Mouse (Mus musculus) bone marrow, adult 2 months (tissue): ENCODE results near the gene 2410131K14Rik. TPM values are rescaled to one million over a fixed set of nuclear protein-coding genes. Genes with fewer than 3 reads are reported as not detected.

Experiments used
- H3K27ac ChIP-seq: fragments of 200-500 bp; 2 replicates; pipeline ENCODE4 v1.5.1; 2012; ENCODE audit warnings: low read depth, mild to moderate bottlenecking, control low read depth, inconsistent platforms, low read length; ENCODE audit not compliant: control insufficient read depth, poor library complexity, insufficient read depth
- H3K4me1 ChIP-seq: fragments of 200-500 bp; 2 replicates; pipeline ENCODE4 v1.6.1; 2011; ENCODE audit warnings: low read length; ENCODE audit not compliant: control insufficient read depth, insufficient read depth
- H3K4me3 ChIP-seq: fragments of 200-500 bp; replicated peaks from 2 replicates; pipeline ENCODE3; 2011; ENCODE audit warnings: mild to moderate bottlenecking, low read depth, low read length, control low read depth; ENCODE audit not compliant: control insufficient read depth
- CTCF ChIP-seq: fragments of 200-500 bp; IDR thresholded peaks from 2 replicates; pipeline ENCODE4 v1.5.1; 2011; ENCODE audit warnings: low read length, control low read depth; ENCODE audit not compliant: control insufficient read depth, insufficient read depth
- POLR2A ChIP-seq: fragments of 200-500 bp; IDR thresholded peaks from 2 replicates; pipeline ENCODE4 v1.6.1; 2011; ENCODE audit warnings: low read depth, mild to moderate bottlenecking, control low read depth, low read length, borderline replicate concordance; ENCODE audit not compliant: control insufficient read depth
- WGBS: fragments of 180-500 bp; shearing (Covaris S2); methylation state at CpG from one replicate; pipeline ENCODE4 v1.1.7; 2018; 5-methylcytosine and 5-hydroxymethylcytosine counted together
- polyA plus RNA-seq: library from polyadenylated mRNA; stranded (reverse); fragments of >200 nt; gene quantifications from 2 replicates; pipeline ENCODE4 v1.2.4, GENCODE M21; 2011; ENCODE audit warnings: low replicate concordance; ENCODE audit not compliant: missing spikeins, insufficient read depth, insufficient read length

The 2410131K14Rik gene
- polyA plus RNA-seq, 1 experiment = 3.1 TPM

DNA sequence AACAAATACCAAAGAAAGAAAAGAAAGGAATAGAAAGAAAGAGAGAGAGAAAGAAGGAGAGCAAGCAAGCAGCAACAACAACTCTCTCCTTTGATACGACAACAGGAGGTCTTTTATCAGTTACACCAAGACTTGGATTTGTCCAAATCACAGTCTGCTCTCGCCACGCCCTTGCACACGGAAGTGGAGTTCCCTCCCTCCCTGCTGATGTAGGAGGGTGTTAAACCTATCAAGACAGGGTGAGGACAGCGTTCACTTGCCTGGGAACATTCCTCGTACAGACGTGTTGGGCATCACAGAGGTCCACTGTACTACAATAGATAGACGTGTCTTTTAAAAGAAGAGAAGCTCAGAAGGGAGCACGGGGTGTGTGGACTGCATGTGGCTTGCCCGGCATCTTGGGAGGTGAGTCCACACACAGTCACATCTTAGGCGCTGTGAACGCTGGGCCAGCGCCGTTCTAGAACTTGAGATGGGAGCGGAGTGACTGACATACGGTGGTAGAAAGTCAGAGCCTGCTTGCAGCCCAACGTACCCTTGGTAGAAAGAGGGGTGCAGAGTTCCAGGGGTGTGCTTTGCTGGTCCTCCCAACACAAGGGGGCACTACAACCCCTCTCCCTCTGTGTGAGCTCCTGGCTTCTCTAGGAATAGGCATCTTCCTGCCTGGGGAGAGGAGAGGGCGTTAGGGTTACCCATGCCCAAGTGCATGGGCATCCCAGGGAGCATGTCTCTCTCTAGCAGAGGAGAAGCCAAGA, 32.9 kb downstream of the 2410131K14Rik start:
- TF ChIP-seq CTCF (peak; percentile 15; the same call in 1 of the 2 replicates), POLR2A (no peak)
- 84% methylated on average over 18 of the region's 18 CpGs for WGBS
- Histone ChIP-seq H3K4me3 (no peak overlapping the region), H3K27ac (no peak overlapping the region), H3K4me1 (no peaks in the 10 kb centered on the region)

- no peak overlapping the region for H3K27ac ChIP-seq
- no peak overlapping the region for H3K4me3 ChIP-seq
- WGBS = 77% methylated on average over 4 of the region's 4 CpGs
- H3K4me1 ChIP-seq = no peaks in the 10 kb centered on the region
- TF ChIP-seq POLR2A (no peak), CTCF (0 out of 2 replicates have a peak, but pooled peaks have one; percentile 6)
Observed at GRCm38 (mm10) chr5:118291453-118291852, 46.4 kb downstream of the 2410131K14Rik start.

GRCm38 (mm10) chr5:118292476-118292875, 47.4 kb downstream of the 2410131K14Rik start:
- Histone ChIP-seq H3K4me1 (no peaks in the 10 kb centered on the region), H3K4me3 (no peak overlapping the region), H3K27ac (no peak overlapping the region)
- TF ChIP-seq CTCF (no peak), POLR2A (no peak)
- 62% methylated on average over 4 of the region's 4 CpGs for WGBS

DNA sequence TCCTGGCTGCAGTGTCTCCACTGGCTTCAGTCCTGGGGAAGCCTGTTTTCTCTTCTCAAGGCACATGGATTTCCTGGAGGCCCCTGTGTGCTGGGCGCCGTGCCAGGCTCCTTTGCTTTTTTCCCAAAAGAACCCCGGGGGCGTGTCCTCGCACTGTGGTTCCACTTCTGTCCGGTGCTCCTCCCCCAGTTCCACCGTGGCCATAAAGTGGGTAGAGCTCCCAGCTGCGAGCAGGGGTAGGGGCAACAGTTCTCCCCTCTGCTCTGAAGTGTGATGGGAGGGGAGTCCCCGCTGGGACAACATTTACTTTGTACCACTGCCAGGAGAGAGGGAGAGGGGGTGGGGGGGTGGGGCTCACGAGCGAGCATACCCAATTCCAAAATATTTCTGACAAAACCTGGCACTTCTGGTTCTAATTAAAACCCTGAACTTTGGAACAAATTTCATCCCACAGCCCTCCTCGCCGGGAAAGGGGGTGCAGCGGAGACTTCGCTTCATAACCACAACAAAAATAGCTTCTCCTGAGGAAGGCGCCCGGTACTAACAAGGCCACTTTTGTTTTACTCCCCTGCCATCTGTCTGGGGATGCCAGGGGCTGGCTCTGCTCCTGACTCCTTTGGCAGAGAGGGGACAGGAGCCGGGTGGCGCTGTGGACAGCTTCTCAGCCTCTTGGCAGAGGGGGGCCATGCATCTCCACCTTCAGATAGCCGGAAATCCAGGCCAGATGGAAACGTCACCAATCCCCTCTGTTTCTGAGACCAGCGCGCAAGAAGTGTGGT, 49.2 kb downstream of the 2410131K14Rik start:
- H3K27ac ChIP-seq = 0 out of 2 replicates have a peak overlapping the region, but pooled peaks have one; percentile 1
- no peaks in the 10 kb centered on the region for H3K4me1 ChIP-seq
- WGBS = 26% methylated on average over 23 of the region's 23 CpGs
- H3K4me3 ChIP-seq = no peak overlapping the region
- TF ChIP-seq CTCF (no peak), POLR2A (no peak)

GRCm38 (mm10) chr5:118294865-118295258, 49.8 kb downstream of the 2410131K14Rik start:
- 72% methylated on average over 7 of the region's 7 CpGs for WGBS
- no peak overlapping the region for H3K4me3 ChIP-seq
- H3K27ac ChIP-seq = 0 out of 2 replicates have a peak overlapping the region, but pooled peaks have one; percentile 1
- H3K4me1 ChIP-seq = no peaks in the 10 kb centered on the region
- TF ChIP-seq POLR2A = no peak
- TF ChIP-seq CTCF = no peak

GRCm38 (mm10) chr5:118297338-118297746, 52.3 kb downstream of the 2410131K14Rik start:
- Histone ChIP-seq H3K4me3 (no peak overlapping the region), H3K4me1 (no peaks in the 10 kb centered on the region), H3K27ac (no peak overlapping the region)
- 76% methylated on average over 12 of the region's 12 CpGs for WGBS
- TF ChIP-seq CTCF = no peak

GRCm38 (mm10) chr5:118299720-118300400, 54.8 kb downstream of the 2410131K14Rik start:
- H3K4me1 ChIP-seq = peaks cover 2% of the 10 kb centered on the region; the same call in 1 of the 2 replicates
- 64% methylated on average over 11 of the region's 11 CpGs for WGBS
- H3K4me3 ChIP-seq = no peak overlapping the region
- no peak for TF ChIP-seq POLR2A
- no peak overlapping the region for H3K27ac ChIP-seq
